Mouse (Mus musculus): ENCODE results near the gene Zbtb38. TPM values are rescaled to one million over a fixed set of nuclear protein-coding genes. Genes with fewer than 3 reads are reported as not detected.

Gene Zbtb38
- polyA plus RNA-seq, 1 experiment from 2014 or later = 34.2 TPM

- Histone ChIP-seq H3K9me3 (ENCODE audit: control insufficient read depth, low read length) (no peaks in the 10 kb centered on the region), H3K4me3 (ENCODE audit: control insufficient read depth in 1 of 2, insufficient read depth in 1 of 2, low read depth in 1 of 2, low read length in 2 of 2) (no peak overlapping the region)
- 73% methylated on average over 2 of the region's 2 CpGs for WGBS
Measured at GRCm38 (mm10) chr9:96659801-96660200, 92.8 kb downstream of the Zbtb38 start.

DNA sequence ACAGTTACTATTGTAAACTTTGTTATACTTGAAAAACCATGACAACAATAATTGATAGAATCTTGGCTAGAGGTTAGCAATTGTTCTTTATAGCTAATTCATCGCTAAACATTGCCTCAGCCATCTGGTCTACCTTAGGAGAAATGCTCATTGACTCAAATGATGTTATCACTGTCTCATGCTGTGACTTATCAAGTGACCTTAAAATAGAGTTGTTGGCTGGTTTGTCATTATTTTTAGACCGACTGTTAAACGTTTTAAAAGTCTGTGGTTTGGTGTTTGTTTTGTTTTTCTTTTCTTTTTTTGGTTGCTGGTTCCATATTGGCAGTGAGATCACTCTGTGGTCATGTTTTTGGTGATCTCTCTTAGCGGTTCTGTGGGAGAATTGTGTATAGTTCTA is 99.1 kb downstream of the Zbtb38 start:
- Histone ChIP-seq H3K27me3 (ENCODE audit: control insufficient read depth, insufficient read depth, low read length) (no peaks in the 10 kb centered on the region), H3K9me3 (ENCODE audit: control insufficient read depth, low read length) (no peaks in the 10 kb centered on the region), H3K4me2 (ENCODE audit: low read length) (no peak overlapping the region), H3K9ac (ENCODE audit: low read length) (no peak overlapping the region), H3K4me1 (ENCODE audit: control insufficient read depth in 2 of 2, insufficient read depth in 2 of 2, low read length in 2 of 2) (peaks cover 0 to 6% of the 10 kb centered on the region in 2 experiments; a peak in 1 of 4 replicates), H3K27ac (replicated peaks in 1 of 2; ENCODE audit: control insufficient read depth in 1 of 2, insufficient read depth in 1 of 2, low read depth in 2 of 2, low read length in 2 of 2) (no peak overlapping the region), H3K4me3 (ENCODE audit: control insufficient read depth in 1 of 2, insufficient read depth in 1 of 2, low read depth in 1 of 2, low read length in 2 of 2) (no peak overlapping the region), H3K36me3 (ENCODE audit: control insufficient read depth, insufficient read depth, low read length) (no peaks in the 10 kb centered on the region)
- 35% methylated on average over 4 of the region's 4 CpGs for WGBS
- no peak for ATAC-seq (ENCODE audit: insufficient number of reproducible peaks, insufficient read depth, low FRiP score, low read depth)

More at GRCm38 (mm10) chr9:96659801-96660200, 92.8 kb downstream of the Zbtb38 start:
- Histone ChIP-seq H3K9ac (ENCODE audit: low read length) (no peak overlapping the region), H3K4me2 (ENCODE audit: low read length) (no peak overlapping the region), H3K36me3 (ENCODE audit: control insufficient read depth, insufficient read depth, low read length) (no peaks in the 10 kb centered on the region), H3K4me1 (ENCODE audit: control insufficient read depth in 2 of 2, insufficient read depth in 2 of 2, low read length in 2 of 2) (no peaks in the 10 kb centered on the region), H3K27ac (replicated peaks in 1 of 2; ENCODE audit: control insufficient read depth in 1 of 2, insufficient read depth in 1 of 2, low read depth in 2 of 2, low read length in 2 of 2) (no peak overlapping the region), H3K27me3 (ENCODE audit: control insufficient read depth, insufficient read depth, low read length) (no peaks in the 10 kb centered on the region)
- no peak for ATAC-seq (ENCODE audit: insufficient number of reproducible peaks, insufficient read depth, low FRiP score, low read depth)

DNA sequence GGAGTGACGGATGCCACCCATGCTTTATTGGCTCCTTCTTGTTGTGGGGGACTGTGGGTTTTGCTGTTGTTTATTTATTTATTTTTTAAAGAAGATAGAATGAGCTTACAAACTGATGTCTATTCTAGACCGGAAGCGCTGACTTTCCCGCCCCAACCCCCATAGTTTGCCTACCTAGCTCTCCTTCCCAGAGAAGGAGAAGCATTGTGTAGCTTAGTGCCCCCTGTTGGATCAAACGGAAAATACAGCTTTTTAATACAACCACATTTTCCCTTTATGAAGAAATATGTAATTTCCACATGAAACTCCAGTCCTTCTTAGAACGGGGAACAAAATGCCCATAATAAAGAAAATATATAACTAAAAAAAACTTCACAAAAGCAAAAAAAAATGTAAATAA is 99.9 kb downstream of the Zbtb38 start:
- Histone ChIP-seq H3K27me3 (ENCODE audit: control insufficient read depth, insufficient read depth, low read length) (no peaks in the 10 kb centered on the region), H3K4me1 (ENCODE audit: control insufficient read depth in 2 of 2, insufficient read depth in 2 of 2, low read length in 2 of 2) (peaks cover 0 to 6% of the 10 kb centered on the region in 2 experiments; a peak in 1 of 4 replicates), H3K27ac (replicated peaks in 1 of 2; ENCODE audit: control insufficient read depth in 1 of 2, insufficient read depth in 1 of 2, low read depth in 2 of 2, low read length in 2 of 2) (no peak overlapping the region), H3K4me3 (ENCODE audit: control insufficient read depth in 1 of 2, insufficient read depth in 1 of 2, low read depth in 1 of 2, low read length in 2 of 2) (no peak overlapping the region), H3K36me3 (ENCODE audit: control insufficient read depth, insufficient read depth, low read length) (no peaks in the 10 kb centered on the region), H3K9me3 (ENCODE audit: control insufficient read depth, low read length) (no peaks in the 10 kb centered on the region), H3K4me2 (ENCODE audit: low read length) (no peak overlapping the region), H3K9ac (ENCODE audit: low read length) (no peak overlapping the region)
- no peak for ATAC-seq (ENCODE audit: insufficient number of reproducible peaks, insufficient read depth, low FRiP score, low read depth)
- 57% methylated on average over 6 of the region's 6 CpGs for WGBS

DNA sequence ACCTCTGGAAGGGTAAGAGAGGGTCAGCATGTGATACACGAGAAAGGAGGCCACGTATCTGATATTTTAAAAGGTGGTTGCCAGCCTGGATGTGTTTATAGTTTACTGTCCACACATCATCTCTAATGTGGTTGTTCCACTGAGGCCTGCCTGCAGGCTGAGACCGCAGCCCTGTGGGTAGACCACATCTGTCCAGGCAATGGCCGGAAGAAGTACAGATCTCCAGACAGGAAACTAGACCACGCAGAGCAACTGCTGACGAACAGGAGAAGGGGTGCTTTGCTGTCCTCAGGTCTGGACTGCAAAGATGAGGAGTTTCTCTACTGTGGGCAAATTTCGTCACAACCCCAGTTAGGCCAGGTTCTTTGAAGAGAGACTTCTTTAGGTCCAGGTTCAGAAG is 101.8 kb downstream of the Zbtb38 start:
- peaks cover 0 to 6% of the 10 kb centered on the region in 2 experiments; a peak in 1 of 4 replicates for H3K4me1 ChIP-seq (ENCODE audit: control insufficient read depth in 2 of 2, insufficient read depth in 2 of 2, low read length in 2 of 2)
- no peak for ATAC-seq (ENCODE audit: insufficient number of reproducible peaks, insufficient read depth, low FRiP score, low read depth)
- H3K9ac ChIP-seq (ENCODE audit: low read length) = no peak overlapping the region
- H3K9me3 ChIP-seq (ENCODE audit: control insufficient read depth, low read length) = no peaks in the 10 kb centered on the region
- no peaks in the 10 kb centered on the region for H3K27me3 ChIP-seq (ENCODE audit: control insufficient read depth, insufficient read depth, low read length)
- H3K36me3 ChIP-seq (ENCODE audit: control insufficient read depth, insufficient read depth, low read length) = no peaks in the 10 kb centered on the region
- no peak overlapping the region for H3K4me3 ChIP-seq (ENCODE audit: control insufficient read depth in 1 of 2, insufficient read depth in 1 of 2, low read depth in 1 of 2, low read length in 2 of 2)
- H3K4me2 ChIP-seq (ENCODE audit: low read length) = no peak overlapping the region
- WGBS = 75% methylated on average over 7 of the region's 7 CpGs
- no peak overlapping the region for H3K27ac ChIP-seq (replicated peaks in 1 of 2; ENCODE audit: control insufficient read depth in 1 of 2, insufficient read depth in 1 of 2, low read depth in 2 of 2, low read length in 2 of 2)

GRCm38 (mm10) chr9:96649924-96650323 is 102.7 kb downstream of the Zbtb38 start:
- no peak overlapping the region for H3K4me2 ChIP-seq (ENCODE audit: low read length)
- no peak overlapping the region for H3K4me3 ChIP-seq (ENCODE audit: control insufficient read depth in 1 of 2, insufficient read depth in 1 of 2, low read depth in 1 of 2, low read length in 2 of 2)
- H3K27me3 ChIP-seq (ENCODE audit: control insufficient read depth, insufficient read depth, low read length) = no peaks in the 10 kb centered on the region
- 57% methylated on average over 9 of the region's 9 CpGs for WGBS
- no peaks in the 10 kb centered on the region for H3K9me3 ChIP-seq (ENCODE audit: control insufficient read depth, low read length)
- ATAC-seq (ENCODE audit: insufficient number of reproducible peaks, insufficient read depth, low FRiP score, low read depth) = no peak
- peaks cover 0 to 6% of the 10 kb centered on the region in 2 experiments; a peak in 1 of 4 replicates for H3K4me1 ChIP-seq (ENCODE audit: control insufficient read depth in 2 of 2, insufficient read depth in 2 of 2, low read length in 2 of 2)
- H3K9ac ChIP-seq (ENCODE audit: low read length) = no peak overlapping the region
- no peaks in the 10 kb centered on the region for H3K36me3 ChIP-seq (ENCODE audit: control insufficient read depth, insufficient read depth, low read length)
- H3K27ac ChIP-seq (replicated peaks in 1 of 2; ENCODE audit: control insufficient read depth in 1 of 2, insufficient read depth in 1 of 2, low read depth in 2 of 2, low read length in 2 of 2) = no peak overlapping the region

- 92% methylated on average over 4 of the region's 4 CpGs for WGBS
- no peak for ATAC-seq (ENCODE audit: insufficient number of reproducible peaks, insufficient read depth, low FRiP score, low read depth)
- Histone ChIP-seq H3K4me2 (ENCODE audit: low read length) (no peak overlapping the region), H3K27me3 (ENCODE audit: control insufficient read depth, insufficient read depth, low read length) (no peaks in the 10 kb centered on the region), H3K4me3 (ENCODE audit: control insufficient read depth in 1 of 2, insufficient read depth in 1 of 2, low read depth in 1 of 2, low read length in 2 of 2) (no peak overlapping the region), H3K36me3 (ENCODE audit: control insufficient read depth, insufficient read depth, low read length) (no peaks in the 10 kb centered on the region), H3K9ac (ENCODE audit: low read length) (no peak overlapping the region), H3K4me1 (ENCODE audit: control insufficient read depth in 2 of 2, insufficient read depth in 2 of 2, low read length in 2 of 2) (peaks cover 0 to 6% of the 10 kb centered on the region in 2 experiments; a peak in 1 of 4 replicates), H3K9me3 (ENCODE audit: control insufficient read depth, low read length) (no peaks in the 10 kb centered on the region), H3K27ac (replicated peaks in 1 of 2; ENCODE audit: control insufficient read depth in 1 of 2, insufficient read depth in 1 of 2, low read depth in 2 of 2, low read length in 2 of 2) (no peak overlapping the region)
Measured at GRCm38 (mm10) chr9:96649362-96649761, 103.3 kb downstream of the Zbtb38 start.

GRCm38 (mm10) chr9:96646668-96647295 is 105.8 kb downstream of the Zbtb38 start:
- H3K9me3 ChIP-seq (ENCODE audit: control insufficient read depth, low read length) = no peaks in the 10 kb centered on the region
- H3K36me3 ChIP-seq (ENCODE audit: control insufficient read depth, insufficient read depth, low read length) = no peaks in the 10 kb centered on the region
- H3K4me3 ChIP-seq (ENCODE audit: control insufficient read depth in 1 of 2, insufficient read depth in 1 of 2, low read depth in 1 of 2, low read length in 2 of 2) = no peak overlapping the region
- H3K27me3 ChIP-seq (ENCODE audit: control insufficient read depth, insufficient read depth, low read length) = no peaks in the 10 kb centered on the region
- no peak overlapping the region for H3K27ac ChIP-seq (replicated peaks in 1 of 2; ENCODE audit: control insufficient read depth in 1 of 2, insufficient read depth in 1 of 2, low read depth in 2 of 2, low read length in 2 of 2)
- H3K9ac ChIP-seq (ENCODE audit: low read length) = no peak overlapping the region
- no peak for ATAC-seq (ENCODE audit: insufficient number of reproducible peaks, insufficient read depth, low FRiP score, low read depth)
- H3K4me1 ChIP-seq (ENCODE audit: control insufficient read depth in 2 of 2, insufficient read depth in 2 of 2, low read length in 2 of 2) = no peaks in the 10 kb centered on the region
- 60% methylated on average over 2 of the region's 2 CpGs for WGBS
- no peak overlapping the region for H3K4me2 ChIP-seq (ENCODE audit: low read length)

DNA sequence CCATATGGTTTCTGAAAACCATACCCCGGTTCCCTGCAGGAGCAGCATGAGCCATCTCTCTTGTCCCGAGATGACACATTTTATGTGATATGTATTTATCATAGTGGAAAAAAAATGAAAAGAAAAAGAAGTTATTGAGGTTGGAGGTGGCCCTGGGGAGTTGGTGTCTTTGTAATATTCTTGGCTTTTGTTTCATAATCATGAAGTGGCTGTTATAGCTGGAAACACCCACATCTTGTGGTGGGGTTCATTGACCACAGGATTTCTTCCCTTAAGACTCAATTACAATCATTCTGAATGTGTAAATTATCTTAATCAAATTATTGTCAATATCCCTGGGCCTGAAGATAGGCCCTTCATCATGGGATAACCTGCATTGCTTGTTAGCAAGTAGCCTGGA is 107.8 kb downstream of the Zbtb38 start:
- no peak for ATAC-seq (ENCODE audit: insufficient number of reproducible peaks, insufficient read depth, low FRiP score, low read depth)
- H3K27ac ChIP-seq (replicated peaks in 1 of 2; ENCODE audit: control insufficient read depth in 1 of 2, insufficient read depth in 1 of 2, low read depth in 2 of 2, low read length in 2 of 2) = no peak overlapping the region
- H3K9me3 ChIP-seq (ENCODE audit: control insufficient read depth, low read length) = no peaks in the 10 kb centered on the region

More for the DNA sequence above, 107.8 kb downstream of the Zbtb38 start:
- Histone ChIP-seq H3K4me1 (ENCODE audit: control insufficient read depth in 2 of 2, insufficient read depth in 2 of 2, low read length in 2 of 2) (no peaks in the 10 kb centered on the region), H3K36me3 (ENCODE audit: control insufficient read depth, insufficient read depth, low read length) (no peaks in the 10 kb centered on the region), H3K9ac (ENCODE audit: low read length) (no peak overlapping the region), H3K4me3 (ENCODE audit: control insufficient read depth in 1 of 2, insufficient read depth in 1 of 2, low read depth in 1 of 2, low read length in 2 of 2) (no peak overlapping the region), H3K27me3 (ENCODE audit: control insufficient read depth, insufficient read depth, low read length) (no peaks in the 10 kb centered on the region), H3K4me2 (ENCODE audit: low read length) (no peak overlapping the region)
- 71% methylated on average over 2 of the region's 2 CpGs for WGBS
